Mouse (Mus musculus): ENCODE measurements around the gene 3110001I22Rik.

GRCm38 (mm10) chr16:13672386-13672898, 713 bp downstream of the 3110001I22Rik start:
- TF ChIP-seq POLR2AphosphoS5 (IDR thresholded peaks at IDR 0.05; ENCODE audit: insufficient replicate concordance, low read depth, low read length) (no peak), CTCF (IDR thresholded peaks at IDR 0.05; ENCODE audit: low read depth, low read length) (no peak)
